Mouse (Mus musculus): ENCODE results near the gene Zic1.

GRCm38 (mm10) chr9:91401471-91401870, 35.9 kb upstream of the Zic1 start:
- TF ChIP-seq CTCF (IDR thresholded peaks at IDR 0.05), result no peak
- no peak for TF ChIP-seq POLR2A (IDR thresholded peaks at IDR 0.05; ENCODE audit: insufficient read depth, low read depth, low read length)
